In the genomic region with DNA sequence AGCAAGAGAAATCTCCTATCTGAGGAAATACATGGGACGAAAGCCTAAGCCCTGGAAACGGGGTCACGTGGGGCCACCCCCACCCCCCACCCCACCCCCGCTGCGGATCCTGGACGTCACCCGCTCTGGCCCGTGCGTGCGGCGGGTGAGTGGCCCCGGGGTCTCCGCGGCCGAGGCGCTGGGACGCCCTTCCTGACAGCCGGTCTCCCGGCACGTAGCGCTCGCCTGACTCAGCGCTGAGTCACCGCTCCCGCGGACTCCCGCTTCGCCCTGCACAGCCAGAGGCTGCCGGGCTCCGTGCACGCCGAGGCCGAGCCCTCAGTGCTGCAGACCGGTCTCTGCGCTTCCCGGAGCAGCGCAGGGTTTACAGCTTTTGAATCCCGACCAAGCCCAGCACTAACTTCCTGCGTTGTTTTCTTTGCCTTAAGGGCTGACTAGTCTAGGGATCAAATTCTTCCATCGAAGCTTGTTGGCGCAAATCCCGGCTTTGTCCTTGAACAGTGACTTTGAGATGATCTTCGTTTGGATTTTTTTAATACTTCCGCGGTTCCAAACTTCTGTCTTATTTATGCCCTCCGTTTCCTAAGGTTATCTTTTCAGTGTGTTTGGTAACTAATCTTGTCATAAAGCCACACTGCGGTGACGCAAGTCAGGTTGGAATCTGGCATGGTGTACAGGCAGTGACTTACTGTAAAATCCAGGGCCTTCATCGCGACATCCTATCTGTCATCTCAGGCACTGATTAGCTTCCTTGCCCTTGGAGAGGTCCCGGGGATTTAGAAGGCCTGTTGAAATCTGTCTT, we compare ENCODE assay signal across 8 mouse cellular contexts.
DNase-seq lines count a peak whose midpoint lies in the region; ATAC-seq lines count a peak whose summit lies in the region.

No protein-coding gene starts in this region.

- H3K9ac ChIP-seq in hindbrain, embryonic 11.5 days (ENCODE audit: low read depth, low read length), result peak overlapping the region; percentile 54

- no peak overlapping the region for H3K27ac ChIP-seq in hindbrain, embryonic 11.5 days (ENCODE audit: low read depth, low read length)

- WGBS in hindbrain, embryonic 11.5 days, result 6% methylated on average over 51 of the region's 51 CpGs

- H3K27me3 ChIP-seq in hindbrain, embryonic 11.5 days (ENCODE audit: control insufficient read depth, insufficient read depth, low read length), result no peaks in the 10 kb centered on the region

- no peaks in the 10 kb centered on the region for H3K36me3 ChIP-seq in hindbrain, embryonic 11.5 days (ENCODE audit: control insufficient read depth, insufficient read depth, low read length)

- H3K9me3 ChIP-seq in hindbrain, embryonic 11.5 days (ENCODE audit: control insufficient read depth, low read length), result no peaks in the 10 kb centered on the region

- peak; percentile 6 for DNase-seq in T-cell, adult 2 months (ENCODE audit: low spot score)
- DNase-seq in cerebellum, adult 9-10 months, result peak; percentile 58
- peak; percentile 41 to 58 for DNase-seq in frontal cortex, postnatal 10 days (ENCODE audit: low spot score in 2 of 2)
- DNase-seq in hindbrain, embryonic 11.5 days (ENCODE audit: low spot score), result peak; percentile 87
- peak; percentile 42 to 53 for DNase-seq in layer of hippocampus, postnatal 25 days (ENCODE audit: extremely low spot score in 1 of 2, low spot score in 1 of 2)
- DNase-seq in lung, postnatal 36 days, result peak; percentile 83
- peak; percentile 90 for DNase-seq in retina, postnatal 1 day
- DNase-seq in urinary bladder, postnatal 36 days (ENCODE audit: low spot score in 2 of 2), result peak; percentile 62 to 82

- H3K4me3 ChIP-seq in hindbrain, embryonic 11.5 days (ENCODE audit: low read depth, low read length), result peak overlapping the region; percentile 37

- peak overlapping the region; percentile 72 for H3K4me2 ChIP-seq in hindbrain, embryonic 11.5 days (replicated peaks; ENCODE audit: low read depth, low read length)

- ATAC-seq in hindbrain, embryonic 11.5 days (ENCODE audit: low FRiP score), result peak; percentile 98

- no peaks in the 10 kb centered on the region for H3K4me1 ChIP-seq in hindbrain, embryonic 11.5 days (replicated peaks; ENCODE audit: control insufficient read depth, insufficient read depth, low read length)

Comparison
In these comparisons a context has a peak if more than half of its experiments do, and no peak if none do; other contexts are left out.
1. DNase-seq: peak in every context shown above with its lines; median percentile 90 in retina, postnatal 1 day; 87 in hindbrain, embryonic 11.5 days; 83 in lung, postnatal 36 days; 72 in urinary bladder, postnatal 36 days; 58 in cerebellum, adult 9-10 months; 50 in frontal cortex, postnatal 10 days; 48 in layer of hippocampus, postnatal 25 days; 6 in T-cell, adult 2 months.